Mouse (Mus musculus) olfactory bulb, adult 2 months (tissue): ENCODE measurements at regions not wholly inside any gene's neighbourhood (a gene's known extent, or its start where the extent isn't known, plus 50 kb on each side); places are given as distances from the start of the nearest gene placed in this dataset.

ENCODE experiments used
- CTCF ChIP-seq: fragments of 200-500 bp; IDR thresholded peaks from 2 replicates; pipeline ENCODE4 v1.5.1; 2012; ENCODE audit warnings: low read depth, mild to moderate bottlenecking, low read length, moderate library complexity; ENCODE audit not compliant: insufficient read depth
- POLR2A ChIP-seq: fragments of 200-500 bp; IDR thresholded peaks from 2 replicates; pipeline ENCODE4 v1.6.1; 2012; ENCODE audit warnings: mild to moderate bottlenecking, low read depth, low read length, moderate library complexity; ENCODE audit not compliant: insufficient read depth

DNA sequence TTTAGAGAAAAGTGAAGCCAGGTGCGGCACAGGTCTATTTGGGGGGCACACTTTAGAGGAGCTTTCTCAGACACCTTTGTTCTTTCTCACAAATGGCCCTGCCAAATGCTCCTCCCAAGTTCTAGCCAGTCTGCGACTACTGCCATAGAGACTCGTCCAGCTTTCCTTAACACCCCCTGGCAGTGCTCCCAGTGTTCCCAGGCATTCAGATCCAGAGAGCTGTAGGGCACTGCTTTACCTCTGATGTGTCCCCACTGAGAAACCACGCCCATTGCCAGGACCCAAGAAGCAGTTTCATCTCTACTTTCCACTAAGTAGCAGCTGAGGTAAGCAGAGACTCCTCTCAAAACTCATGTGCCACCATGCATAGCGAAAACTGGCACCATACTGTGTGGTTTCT lies 102.3 kb upstream of the Mgmt start:
- TF ChIP-seq CTCF (no peak), POLR2A (no peak)
